Mouse (Mus musculus) embryo, embryonic 10.5 days (tissue): Measurements from ENCODE around the gene Tmem132a.

Experiments used
- DNase-seq: peaks from one replicate; pipeline ENCODE4 v3.0.0-alpha.2; 2015; ENCODE audit warnings: low spot score

Tmem132a gene

GRCm38 (mm10) chr19:10878201-10878837 lies 8.6 kb upstream of the Tmem132a start:
- no peak for DNase-seq

GRCm38 (mm10) chr19:10871328-10871961 lies 1.7 kb upstream of the Tmem132a start:
- no peak for DNase-seq

GRCm38 (mm10) chr19:10870676-10871075 lies 936 bp upstream of the Tmem132a start:
- DNase-seq, result no peak

GRCm38 (mm10) chr19:10869241-10869885 lies 377 bp downstream of the Tmem132a start:
- peak; percentile 94 for DNase-seq

GRCm38 (mm10) chr19:10868623-10869141 lies 1.1 kb downstream of the Tmem132a start:
- peak; percentile 40 for DNase-seq

- DNase-seq, result no peak
Observed at GRCm38 (mm10) chr19:10867946-10868622, 1.7 kb downstream of the Tmem132a start.

- DNase-seq, result no peak
Observed at GRCm38 (mm10) chr19:10866351-10866750, 3.4 kb downstream of the Tmem132a start.

GRCm38 (mm10) chr19:10860072-10860497 lies 9.7 kb downstream of the Tmem132a start:
- DNase-seq, result peak; percentile 47

GRCm38 (mm10) chr19:10856520-10856919 lies 13.2 kb downstream of the Tmem132a start:
- DNase-seq, result no peak

- no peak for DNase-seq
Observed at GRCm38 (mm10) chr19:10855422-10855821, 14.3 kb downstream of the Tmem132a start.

GRCm38 (mm10) chr19:10847311-10848087 lies 22.2 kb downstream of the Tmem132a start:
- DNase-seq, result no peak

GRCm38 (mm10) chr19:10846150-10846549 lies 23.6 kb downstream of the Tmem132a start:
- DNase-seq, result peak; percentile 15

- DNase-seq, result no peak
Observed at GRCm38 (mm10) chr19:10845454-10845853, 24.3 kb downstream of the Tmem132a start.

GRCm38 (mm10) chr19:10844206-10844605 lies 25.5 kb downstream of the Tmem132a start:
- no peak for DNase-seq

- peak; percentile 7 for DNase-seq
Observed at GRCm38 (mm10) chr19:10842914-10843313, 26.8 kb downstream of the Tmem132a start.

GRCm38 (mm10) chr19:10841721-10842626 lies 27.8 kb downstream of the Tmem132a start:
- DNase-seq, result peak; percentile 76

- no peak for DNase-seq
Observed at GRCm38 (mm10) chr19:10839010-10839892, 30.5 kb downstream of the Tmem132a start, which contains the start of gene Slc15a3. Slc15a3 (plus strand) TSS chr19:10839727.

GRCm38 (mm10) chr19:10835671-10836070 lies 34.1 kb downstream of the Tmem132a start:
- no peak for DNase-seq

- DNase-seq, result no peak
Observed at GRCm38 (mm10) chr19:10833611-10834010, 36.1 kb downstream of the Tmem132a start.
